Mouse (Mus musculus) kidney, embryonic 14.5 days (tissue): ENCODE measurements around the gene Rbck1. TPM values are rescaled to one million over a fixed set of nuclear protein-coding genes. Genes with fewer than 3 reads are reported as not detected.

ENCODE experiments used
- ATAC-seq: fragments of 200-750 bp; cut with Nextera tagmentation; 2 replicates; pipeline ENCODE4 v1.8.0; 2017; ENCODE audit warnings: moderate number of reproducible peaks, mild to moderate bottlenecking, moderate TSS enrichment, moderate library complexity; ENCODE audit not compliant: low FRiP score, low TSS enrichment
- H3K27ac ChIP-seq: fragments of 300-500 bp; sonication (generic); 2 replicates; pipeline ENCODE4 v1.5.1; 2014; ENCODE audit warnings: low read depth, mild to moderate bottlenecking, low read length, moderate library complexity, mixed read lengths
- H3K27me3 ChIP-seq: fragments of 300-500 bp; sonication (generic); 2 replicates; pipeline ENCODE4 v1.6.1; 2014; ENCODE audit warnings: mild to moderate bottlenecking, low read length; ENCODE audit not compliant: control insufficient read depth, insufficient read depth
- H3K36me3 ChIP-seq: fragments of 300-500 bp; sonication (generic); 2 replicates; pipeline ENCODE4 v1.6.1; 2014; ENCODE audit warnings: low read length, mixed read lengths; ENCODE audit not compliant: control insufficient read depth, insufficient read depth
- H3K4me1 ChIP-seq: fragments of 300-500 bp; sonication (generic); 2 replicates; pipeline ENCODE4 v1.6.1; 2014; ENCODE audit warnings: low read length, mixed read lengths; ENCODE audit not compliant: control insufficient read depth, insufficient read depth
- H3K4me2 ChIP-seq: fragments of 300-500 bp; sonication (generic); replicated peaks from 2 replicates; pipeline ENCODE4 v1.6.1; 2014; ENCODE audit warnings: low read depth, mild to moderate bottlenecking, low read length
- H3K4me3 ChIP-seq: fragments of 300-500 bp; sonication (generic); 2 replicates; pipeline ENCODE4 v1.5.1; 2014; ENCODE audit warnings: mild to moderate bottlenecking, low read length
- H3K9ac ChIP-seq: fragments of 300-500 bp; sonication (generic); 2 replicates; pipeline ENCODE4 v1.6.1; 2014; ENCODE audit warnings: low read depth, mild to moderate bottlenecking, low read length, moderate library complexity
- H3K9me3 ChIP-seq: fragments of 300-500 bp; sonication (generic); 2 replicates; pipeline ENCODE4 v1.6.1; 2016; ENCODE audit warnings: low read length; ENCODE audit not compliant: control insufficient read depth
- WGBS: fragments of 180-500 bp; shearing (Covaris S2); extraction: QIAGEN DNeasy Blood & Tissue Kit; methylation state at CpG from one replicate; pipeline ENCODE4 v1.1.7; 2014; 5-methylcytosine and 5-hydroxymethylcytosine counted together
- polyA plus RNA-seq: library from polyadenylated mRNA; unstranded; fragments of >200 nt; fragmentation: Nextera tagmentation; extraction: Ambion mirVana; gene quantifications from 2 replicates; pipeline ENCODE4 v1.2.1, GENCODE M21; 2014

Gene Rbck1
- polyA plus RNA-seq, 1 experiment from 2014 or later, result 87.1 TPM

DNA sequence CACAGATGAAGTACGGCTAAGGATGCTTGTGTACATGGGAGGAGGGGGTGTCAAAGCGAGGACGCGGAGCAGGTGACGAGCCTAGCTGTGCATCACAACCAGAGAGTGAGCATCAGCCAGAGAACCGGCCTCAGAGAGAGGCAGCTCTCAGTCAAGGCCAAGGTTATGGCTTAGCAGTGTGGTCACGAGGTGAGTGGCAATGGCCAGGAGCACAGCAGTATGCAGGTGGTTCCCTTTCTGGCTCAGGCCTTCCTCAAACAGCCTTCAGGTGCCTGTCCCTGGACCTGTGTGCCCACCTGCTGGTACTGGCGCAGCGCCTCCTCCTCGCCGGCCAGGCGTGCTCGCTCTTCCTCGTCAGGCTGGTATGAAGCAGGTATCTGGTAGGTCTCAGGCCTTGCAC lies 8.5 kb downstream of the Rbck1 start:
- ATAC-seq, result no peak
- H3K27ac ChIP-seq, result no peak overlapping the region
- H3K9me3 ChIP-seq, result no peaks in the 10 kb centered on the region
- H3K36me3 ChIP-seq, result peaks cover 77% of the 10 kb centered on the region
- no peak overlapping the region for H3K4me3 ChIP-seq
- 90% methylated on average over 14 of the region's 14 CpGs for WGBS
- no peak overlapping the region for H3K4me2 ChIP-seq
- no peaks in the 10 kb centered on the region for H3K27me3 ChIP-seq
- H3K9ac ChIP-seq, result no peak overlapping the region
- no peaks in the 10 kb centered on the region for H3K4me1 ChIP-seq

DNA sequence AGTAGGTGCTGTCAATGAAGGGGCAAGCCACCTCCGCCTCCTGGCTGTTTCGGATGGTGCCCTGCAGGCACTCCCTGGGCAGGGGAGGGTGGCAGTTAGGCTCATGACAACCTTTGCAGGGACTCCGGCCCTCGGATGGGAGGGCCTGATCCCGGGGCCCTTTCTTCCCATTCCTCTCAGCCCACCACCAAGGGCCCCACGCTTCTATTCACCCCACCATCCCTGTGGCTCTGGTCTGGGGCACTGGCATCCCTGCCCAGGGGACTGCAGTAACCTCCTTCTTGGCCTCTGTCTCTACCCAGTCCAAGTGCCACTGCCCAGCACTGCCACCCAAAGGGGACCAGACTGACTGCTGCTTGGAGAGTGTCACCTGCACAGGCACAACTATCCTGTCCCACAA lies 10.3 kb downstream of the Rbck1 start:
- H3K27ac ChIP-seq, result no peak overlapping the region
- H3K36me3 ChIP-seq, result peaks cover 77% of the 10 kb centered on the region
- no peaks in the 10 kb centered on the region for H3K27me3 ChIP-seq
- no peak for ATAC-seq
- no peak overlapping the region for H3K4me3 ChIP-seq
- no peaks in the 10 kb centered on the region for H3K4me1 ChIP-seq
- H3K4me2 ChIP-seq, result no peak overlapping the region
- no peak overlapping the region for H3K9ac ChIP-seq
- 98% methylated on average over 6 of the region's 6 CpGs for WGBS
- no peaks in the 10 kb centered on the region for H3K9me3 ChIP-seq

DNA sequence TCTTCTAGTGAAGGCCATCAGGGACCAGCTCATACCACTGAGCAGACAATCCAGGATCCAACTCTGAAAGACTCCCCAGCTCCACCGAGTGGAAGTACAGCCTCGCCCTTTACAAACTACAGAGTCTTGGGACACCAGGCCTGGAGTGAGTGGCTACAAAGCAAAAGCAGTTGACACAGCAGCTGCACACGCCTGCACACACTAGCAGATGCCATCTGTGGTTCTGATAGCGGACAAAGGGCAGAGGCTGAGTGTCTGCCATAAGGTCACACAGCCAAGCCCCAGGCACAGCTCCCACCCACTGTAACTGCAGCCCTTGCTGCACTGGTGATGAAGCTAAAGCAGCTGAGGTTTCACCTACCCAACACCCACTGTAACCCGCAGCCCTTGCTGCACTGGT lies 10.9 kb downstream of the Rbck1 start:
- Histone ChIP-seq H3K36me3 (peaks cover 77% of the 10 kb centered on the region), H3K9ac (no peak overlapping the region), H3K27ac (no peak overlapping the region), H3K4me1 (no peaks in the 10 kb centered on the region), H3K4me2 (no peak overlapping the region), H3K27me3 (no peaks in the 10 kb centered on the region), H3K9me3 (no peaks in the 10 kb centered on the region), H3K4me3 (no peak overlapping the region)
- 88% methylated on average over 5 of the region's 5 CpGs for WGBS
- ATAC-seq, result no peak

DNA sequence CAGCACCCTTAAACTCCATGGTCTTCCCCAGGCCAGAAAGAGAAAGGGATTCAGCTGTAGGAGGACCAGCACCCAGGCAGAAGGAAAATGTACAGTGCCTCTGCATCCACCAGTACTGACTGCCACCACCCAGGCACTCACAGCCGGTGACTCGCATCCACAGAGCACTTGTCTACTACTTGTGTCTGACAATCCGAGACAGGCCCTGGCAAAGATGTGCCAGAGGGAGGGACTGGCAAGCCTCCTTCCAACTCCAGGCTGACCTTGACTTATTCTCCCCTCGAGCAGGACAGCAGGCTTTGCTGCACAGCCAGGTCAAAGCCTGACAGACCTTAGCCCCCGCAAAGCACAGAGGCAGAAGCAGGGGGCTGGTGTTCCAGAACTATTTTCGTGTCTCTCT lies 15.4 kb downstream of the Rbck1 start:
- WGBS, result 88% methylated on average over 6 of the region's 6 CpGs
- no peaks in the 10 kb centered on the region for H3K4me1 ChIP-seq
- no peaks in the 10 kb centered on the region for H3K9me3 ChIP-seq
- no peak for ATAC-seq
- H3K27ac ChIP-seq, result no peak overlapping the region
- peaks cover 74% of the 10 kb centered on the region for H3K36me3 ChIP-seq
- no peak overlapping the region for H3K4me3 ChIP-seq
- H3K27me3 ChIP-seq, result no peaks in the 10 kb centered on the region
- H3K4me2 ChIP-seq, result no peak overlapping the region
- no peak overlapping the region for H3K9ac ChIP-seq

DNA sequence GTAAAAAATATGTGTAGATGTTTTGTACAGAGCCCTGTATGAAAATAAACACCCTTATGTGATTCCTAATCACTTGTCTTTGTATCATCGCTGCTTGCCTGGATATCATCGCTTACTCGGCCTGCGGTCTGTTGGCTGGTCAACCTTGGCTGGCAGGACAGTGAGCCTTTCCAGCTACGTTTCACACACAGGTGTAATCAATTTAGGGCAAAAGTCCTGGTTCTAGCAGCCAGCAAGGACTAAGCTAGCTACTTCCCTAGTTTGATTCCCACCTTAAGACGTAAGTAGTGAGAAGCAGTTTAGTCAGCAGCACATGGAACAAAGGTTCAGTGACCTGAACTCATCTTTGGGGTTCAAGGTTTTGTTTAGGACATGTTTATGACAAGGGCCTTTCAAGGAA lies 18.5 kb downstream of the Rbck1 start:
- no peak overlapping the region for H3K9ac ChIP-seq
- H3K27ac ChIP-seq, result no peak overlapping the region
- no peaks in the 10 kb centered on the region for H3K9me3 ChIP-seq
- ATAC-seq, result no peak
- H3K4me1 ChIP-seq, result no peaks in the 10 kb centered on the region
- 92% methylated on average over 6 of the region's 6 CpGs for WGBS
- H3K36me3 ChIP-seq, result peaks cover 84% of the 10 kb centered on the region
- no peaks in the 10 kb centered on the region for H3K27me3 ChIP-seq
- H3K4me3 ChIP-seq, result no peak overlapping the region
- H3K4me2 ChIP-seq, result no peak overlapping the region

DNA sequence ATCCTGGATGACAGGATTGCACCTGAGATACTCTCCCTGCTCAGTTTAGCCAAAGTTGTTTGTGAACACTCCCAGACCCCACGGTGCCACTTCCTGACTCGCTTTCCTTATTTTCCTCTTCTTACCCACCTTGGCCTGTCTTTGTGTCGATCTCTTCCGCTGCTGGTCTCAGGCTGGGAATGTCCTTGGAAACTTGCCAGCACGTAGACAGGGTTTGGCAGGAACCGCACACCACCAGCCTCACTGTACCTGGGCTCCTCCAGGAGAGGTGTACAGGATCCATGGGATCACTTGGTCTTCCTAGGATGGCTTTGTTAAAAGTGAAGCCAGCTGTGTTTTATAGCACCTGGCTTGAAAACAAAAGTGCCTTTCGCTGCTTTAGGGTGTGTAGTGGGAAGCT lies 19.5 kb downstream of the Rbck1 start:
- H3K36me3 ChIP-seq, result peaks cover 84% of the 10 kb centered on the region
- 82% methylated on average over 7 of the region's 7 CpGs for WGBS
- H3K4me1 ChIP-seq, result no peaks in the 10 kb centered on the region
- no peak overlapping the region for H3K4me2 ChIP-seq
- H3K4me3 ChIP-seq, result no peak overlapping the region
- H3K27me3 ChIP-seq, result no peaks in the 10 kb centered on the region
- ATAC-seq, result no peak
- H3K9ac ChIP-seq, result no peak overlapping the region
- no peak overlapping the region for H3K27ac ChIP-seq
- H3K9me3 ChIP-seq, result no peaks in the 10 kb centered on the region

DNA sequence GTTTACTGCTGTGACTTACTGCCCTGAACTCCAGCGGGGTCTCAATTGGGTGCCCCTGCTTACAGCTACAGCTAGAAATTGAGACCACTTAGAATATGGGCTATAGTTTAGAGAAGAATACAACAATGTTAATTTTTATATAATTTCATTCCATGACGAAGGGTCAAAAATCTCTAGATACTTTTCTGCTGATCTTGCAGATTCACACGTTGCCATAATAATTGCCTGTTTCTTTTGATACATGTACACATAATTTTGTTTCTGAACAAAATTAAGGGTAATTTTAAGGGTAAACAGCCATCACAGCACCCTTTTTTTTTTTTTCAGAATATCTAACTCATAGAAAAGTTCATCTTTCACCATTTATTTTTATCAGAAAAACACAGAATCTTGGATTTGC lies 25.3 kb downstream of the Rbck1 start:
- ATAC-seq, result no peak

DNA sequence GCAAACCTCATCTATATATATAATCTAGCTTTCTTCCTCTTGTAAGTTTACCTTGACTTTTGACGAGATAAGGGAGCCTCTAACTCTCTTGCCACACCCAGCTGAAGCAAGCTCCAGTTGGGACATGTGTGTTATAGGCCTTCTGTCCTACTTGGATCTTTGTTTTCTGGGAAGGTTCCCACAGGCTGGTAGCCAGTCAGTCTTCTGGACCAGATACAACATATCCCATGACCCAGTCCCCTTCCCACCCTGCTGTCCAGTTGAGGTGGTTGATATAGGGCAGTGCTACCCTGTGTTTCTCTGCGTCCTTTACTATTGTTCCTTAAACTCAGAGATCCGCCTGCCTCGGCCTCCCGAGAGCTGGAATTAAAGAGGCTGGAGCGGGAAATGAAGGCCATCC lies 27.0 kb downstream of the Rbck1 start:
- no peaks in the 10 kb centered on the region for H3K9me3 ChIP-seq
- no peak overlapping the region for H3K27ac ChIP-seq
- peaks cover 66% of the 10 kb centered on the region for H3K36me3 ChIP-seq
- 99% methylated on average over 6 of the region's 6 CpGs for WGBS
- no peak overlapping the region for H3K4me3 ChIP-seq
- no peaks in the 10 kb centered on the region for H3K27me3 ChIP-seq
- no peaks in the 10 kb centered on the region for H3K4me1 ChIP-seq
- no peak overlapping the region for H3K9ac ChIP-seq
- ATAC-seq, result no peak
- no peak overlapping the region for H3K4me2 ChIP-seq

More for the DNA sequence above, 25.3 kb downstream of the Rbck1 start:
- no peaks in the 10 kb centered on the region for H3K27me3 ChIP-seq
- H3K4me3 ChIP-seq, result no peak overlapping the region
- H3K4me1 ChIP-seq, result no peaks in the 10 kb centered on the region
- H3K9me3 ChIP-seq, result no peaks in the 10 kb centered on the region
- no peak overlapping the region for H3K27ac ChIP-seq
- 86% methylated on average over 3 of the region's 3 CpGs for WGBS
- no peak overlapping the region for H3K9ac ChIP-seq
- H3K4me2 ChIP-seq, result no peak overlapping the region
- H3K36me3 ChIP-seq, result peaks cover 79% of the 10 kb centered on the region

DNA sequence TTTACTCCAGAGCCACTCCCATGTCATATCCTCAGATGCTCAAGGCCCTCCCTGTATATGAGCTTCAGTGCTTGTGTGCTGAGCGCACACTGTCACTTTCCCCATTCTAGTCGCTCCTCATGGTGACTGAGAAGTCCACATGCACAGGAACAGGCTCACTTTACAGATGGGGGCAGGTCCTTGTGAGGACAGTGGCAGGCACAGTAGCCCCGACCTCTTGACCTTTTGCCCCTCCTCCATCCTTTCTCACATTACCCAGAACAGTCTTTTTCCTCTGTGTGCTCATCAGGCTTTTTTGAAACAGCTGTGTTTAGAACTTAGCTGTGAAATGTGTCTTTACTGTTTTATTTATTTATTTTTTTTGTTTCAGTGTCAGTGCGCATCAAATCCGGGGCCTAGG lies 28.7 kb downstream of the Rbck1 start:
- Histone ChIP-seq H3K27ac (no peak overlapping the region), H3K4me2 (no peak overlapping the region), H3K9ac (no peak overlapping the region), H3K36me3 (peaks cover 54% of the 10 kb centered on the region), H3K4me1 (no peaks in the 10 kb centered on the region), H3K4me3 (no peak overlapping the region), H3K9me3 (no peaks in the 10 kb centered on the region), H3K27me3 (no peaks in the 10 kb centered on the region)
- 0 out of 2 replicates have a peak, but pooled peaks have one; percentile 46 for ATAC-seq
- 56% methylated on average over 5 of the region's 5 CpGs for WGBS

DNA sequence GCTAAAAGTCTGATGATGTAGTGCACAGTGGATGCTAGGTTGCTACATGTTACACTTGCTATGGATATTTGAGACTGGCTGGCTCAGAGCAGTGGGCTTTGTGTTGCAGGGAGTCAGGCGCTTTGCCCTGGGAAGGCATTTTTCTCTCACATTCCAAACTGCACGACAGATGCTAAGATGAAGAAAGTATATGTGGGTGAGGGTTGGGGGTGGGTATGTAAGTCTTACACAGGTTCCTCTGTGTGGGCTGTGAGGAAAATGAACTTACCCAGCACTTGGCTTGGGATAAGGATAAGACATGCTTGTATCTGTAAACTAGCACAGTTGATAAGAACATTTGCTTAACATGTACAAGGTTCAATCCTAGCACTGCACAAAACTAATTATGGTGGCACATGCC lies 29.6 kb downstream of the Rbck1 start:
- H3K27ac ChIP-seq, result no peak overlapping the region
- no peaks in the 10 kb centered on the region for H3K27me3 ChIP-seq
- no peak for ATAC-seq
- no peak overlapping the region for H3K4me2 ChIP-seq
- 86% methylated on average over 2 of the region's 2 CpGs for WGBS
- H3K9me3 ChIP-seq, result no peaks in the 10 kb centered on the region
- no peaks in the 10 kb centered on the region for H3K4me1 ChIP-seq
- no peak overlapping the region for H3K4me3 ChIP-seq
- H3K9ac ChIP-seq, result no peak overlapping the region
- H3K36me3 ChIP-seq, result peaks cover 45% of the 10 kb centered on the region
